Mouse (Mus musculus) limb, embryonic 14.5 days (tissue): ENCODE measurements at regions not wholly inside any gene's neighbourhood (a gene's known extent, or its start where the extent isn't known, plus 50 kb on each side); places are given as distances from the start of the nearest gene placed in this dataset.
A peak's percentile ranks its signal among the peaks of the same experiment; 100 is the strongest.
"Not testable (repeated sequence)": the region's sequence is repeated elsewhere in the genome, so short reads cannot be mapped to it uniquely, and the experiment has no call there.

Experiments used
- ATAC-seq: fragments of 200-750 bp; cut with Nextera tagmentation; 2 replicates; pipeline ENCODE4 v1.8.0; 2017; ENCODE audit warnings: low read depth, moderate number of reproducible peaks, moderate TSS enrichment; ENCODE audit not compliant: low FRiP score
- DNase-seq: peaks from one replicate; pipeline ENCODE4 v3.0.0-alpha.2; 2015; ENCODE audit warnings: low spot score
- H3K27ac ChIP-seq: fragments of 300-500 bp; sonication (generic); replicated peaks from 2 replicates; pipeline ENCODE4 v1.5.1; 2014; ENCODE audit warnings: low read depth, mild to moderate bottlenecking, low read length, moderate library complexity, mixed read lengths
- H3K27me3 ChIP-seq: fragments of 300-500 bp; sonication (generic); 2 replicates; pipeline ENCODE4 v1.6.1; 2014; ENCODE audit warnings: low read length, mixed read lengths; ENCODE audit not compliant: control insufficient read depth, insufficient read depth
- H3K36me3 ChIP-seq: fragments of 300-500 bp; sonication (generic); 2 replicates; pipeline ENCODE4 v1.6.1; 2014; ENCODE audit warnings: mild to moderate bottlenecking, low read length, moderate library complexity, mixed read lengths; ENCODE audit not compliant: control insufficient read depth, insufficient read depth
- H3K4me1 ChIP-seq: fragments of 300-500 bp; sonication (generic); 2 replicates; pipeline ENCODE4 v1.6.1; 2014; ENCODE audit warnings: antibody characterized with exemption, low read length, mixed read lengths; ENCODE audit not compliant: control insufficient read depth, insufficient read depth
- H3K4me2 ChIP-seq: fragments of 300-500 bp; sonication (generic); replicated peaks from 2 replicates; pipeline ENCODE4 v1.6.1; 2014; ENCODE audit warnings: low read depth, mild to moderate bottlenecking, low read length, moderate library complexity; ENCODE audit not compliant: severe bottlenecking
- H3K4me3 ChIP-seq: fragments of 300-500 bp; sonication (generic); replicated peaks from 2 replicates; pipeline ENCODE4 v1.5.1; 2014; ENCODE audit warnings: low read length
- H3K9ac ChIP-seq: fragments of 300-500 bp; sonication (generic); 2 replicates; pipeline ENCODE4 v1.6.1; 2014; ENCODE audit warnings: mild to moderate bottlenecking, low read depth, low read length, moderate library complexity; ENCODE audit not compliant: severe bottlenecking
- H3K9me3 ChIP-seq: fragments of 300-500 bp; sonication (generic); 2 replicates; pipeline ENCODE4 v1.6.1; 2016; ENCODE audit warnings: low read length; ENCODE audit not compliant: control insufficient read depth
- POLR2A ChIP-seq: fragments of 200-500 bp; IDR thresholded peaks from 2 replicates; pipeline ENCODE4 v1.8.0; 2012; ENCODE audit warnings: inconsistent platforms, mild to moderate bottlenecking, moderate library complexity, borderline replicate concordance; ENCODE audit not compliant: insufficient read depth, insufficient read length; ENCODE audit errors: extremely low read depth
- WGBS: fragments of 180-500 bp; shearing (Covaris S2); extraction: QIAGEN DNeasy Blood & Tissue Kit; methylation state at CpG from one replicate; pipeline ENCODE4 v1.1.7; 2014; 5-methylcytosine and 5-hydroxymethylcytosine counted together

- Histone ChIP-seq H3K4me2 (no peak overlapping the region), H3K27me3 (no peaks in the 10 kb centered on the region), H3K4me3 (no peak overlapping the region), H3K4me1 (no peaks in the 10 kb centered on the region), H3K27ac (no peak overlapping the region), H3K36me3 (no peaks in the 10 kb centered on the region), H3K9me3 (no peaks in the 10 kb centered on the region), H3K9ac (no peak overlapping the region)
- TF ChIP-seq POLR2A: no peak
- ATAC-seq: no peak
- DNase-seq: no peak
- 42% methylated on average over 13 of the region's 13 CpGs for WGBS
These were observed 78.8 kb downstream of the Tpbg start for GRCm38 (mm10) chr9:85920745-85921614.

GRCm38 (mm10) chr9:85925259-85925658 lies 83.1 kb downstream of the Tpbg start:
- 64% methylated on average over 1 of the region's 1 CpGs for WGBS
- H3K27me3 ChIP-seq: no peaks in the 10 kb centered on the region
- DNase-seq: no peak

GRCm38 (mm10) chr9:85932209-85932608 lies 90.0 kb downstream of the Tpbg start:
- Histone ChIP-seq H3K36me3 (no peaks in the 10 kb centered on the region), H3K4me2 (no peak overlapping the region), H3K9ac (no peak overlapping the region), H3K27me3 (no peaks in the 10 kb centered on the region), H3K9me3 (no peaks in the 10 kb centered on the region), H3K27ac (no peak overlapping the region), H3K4me3 (no peak overlapping the region), H3K4me1 (no peaks in the 10 kb centered on the region)
- WGBS: 86% methylated on average over 3 of the region's 3 CpGs
- ATAC-seq (no peak), DNase-seq (no peak)
- TF ChIP-seq POLR2A: no peak

More at GRCm38 (mm10) chr9:85925259-85925658, 83.1 kb downstream of the Tpbg start:
- ATAC-seq: no peak
- Histone ChIP-seq H3K4me2 (no peak overlapping the region), H3K4me1 (no peaks in the 10 kb centered on the region), H3K9me3 (no peaks in the 10 kb centered on the region), H3K36me3 (no peaks in the 10 kb centered on the region), H3K4me3 (no peak overlapping the region), H3K27ac (no peak overlapping the region), H3K9ac (no peak overlapping the region)
- no peak for TF ChIP-seq POLR2A

- H3K36me3 ChIP-seq, H3K4me3 ChIP-seq, H3K27me3 ChIP-seq, H3K9me3 ChIP-seq, H3K4me1 ChIP-seq, H3K27ac ChIP-seq, DNase-seq, H3K4me2 ChIP-seq, ATAC-seq, H3K9ac ChIP-seq: not testable (repeated sequence)
- WGBS: 87% methylated on average over 14 of the region's 14 CpGs
These were observed 101.0 kb downstream of the Tpbg start for GRCm38 (mm10) chr9:85943066-85943684.

- H3K27ac ChIP-seq: no peak overlapping the region
- ATAC-seq: no peak
These were observed 106.4 kb downstream of the Tpbg start for GRCm38 (mm10) chr9:85948495-85949137.

More at GRCm38 (mm10) chr9:85948495-85949137, 106.4 kb downstream of the Tpbg start:
- TF ChIP-seq POLR2A: no peak
- H3K9ac ChIP-seq: no peak overlapping the region
- peak; percentile 8 for DNase-seq
- H3K27me3 ChIP-seq: no peaks in the 10 kb centered on the region
- no peaks in the 10 kb centered on the region for H3K9me3 ChIP-seq
- no peaks in the 10 kb centered on the region for H3K4me1 ChIP-seq
- 67% methylated on average over 12 of the region's 12 CpGs for WGBS
- no peak overlapping the region for H3K4me2 ChIP-seq
- H3K4me3 ChIP-seq: no peak overlapping the region
- no peaks in the 10 kb centered on the region for H3K36me3 ChIP-seq
